Mouse (Mus musculus) left cerebral cortex, adult 8-10 months (tissue): ENCODE measurements at regions not wholly inside any gene's neighbourhood (a gene's known extent, or its start where the extent isn't known, plus 50 kb on each side); places are given as distances from the start of the nearest gene placed in this dataset.
"Not testable (repeated sequence)": the region's sequence is repeated elsewhere in the genome, so short reads cannot be mapped to it uniquely, and the experiment has no call there.

ENCODE experiments used
- DNase-seq, 2 experiments: peaks; one replicate each; pipeline ENCODE4 v3.0.0; 2022; ENCODE audit warnings: low spot score in 2 of 2

GRCm38 (mm10) chr4:10670846-10671428, 203.4 kb upstream of the 2610301B20Rik start:
- DNase-seq, result no peak

GRCm38 (mm10) chr4:10691086-10691485, 183.2 kb upstream of the 2610301B20Rik start:
- no peak for DNase-seq

- no peak for DNase-seq
These were observed 181.4 kb upstream of the 2610301B20Rik start for GRCm38 (mm10) chr4:10692860-10693259.

- DNase-seq, result no peak
These were observed 180.7 kb upstream of the 2610301B20Rik start for GRCm38 (mm10) chr4:10693446-10694105.

- not testable (repeated sequence) for DNase-seq
These were observed 180.1 kb upstream of the 2610301B20Rik start for GRCm38 (mm10) chr4:10694106-10694748.

- DNase-seq, result no peak
These were observed 177.0 kb upstream of the 2610301B20Rik start for GRCm38 (mm10) chr4:10697225-10697836.

- DNase-seq, result no peak
These were observed 175.7 kb upstream of the 2610301B20Rik start for GRCm38 (mm10) chr4:10698637-10699036.

GRCm38 (mm10) chr4:10701479-10701878, 172.8 kb upstream of the 2610301B20Rik start:
- no peak for DNase-seq

GRCm38 (mm10) chr4:10703212-10703611, 171.1 kb upstream of the 2610301B20Rik start:
- no peak for DNase-seq

GRCm38 (mm10) chr4:10707016-10707657, 167.2 kb upstream of the 2610301B20Rik start:
- DNase-seq, result no peak

GRCm38 (mm10) chr4:10707658-10708056, 166.6 kb upstream of the 2610301B20Rik start:
- DNase-seq, result no peak

- no peak for DNase-seq
These were observed 162.3 kb upstream of the 2610301B20Rik start for GRCm38 (mm10) chr4:10711939-10712533.

GRCm38 (mm10) chr4:10723341-10723740, 151.0 kb upstream of the 2610301B20Rik start:
- no peak for DNase-seq

- no peak for DNase-seq
These were observed 146.4 kb upstream of the 2610301B20Rik start for GRCm38 (mm10) chr4:10727894-10728293.

- DNase-seq, result no peak
These were observed 129.1 kb upstream of the 2610301B20Rik start for GRCm38 (mm10) chr4:10745207-10745606.

- DNase-seq, result no peak
These were observed 125.5 kb upstream of the 2610301B20Rik start for GRCm38 (mm10) chr4:10748816-10749215.

GRCm38 (mm10) chr4:10750377-10751062, 123.8 kb upstream of the 2610301B20Rik start:
- not testable (repeated sequence) for DNase-seq

- DNase-seq, result no peak
These were observed 121.1 kb upstream of the 2610301B20Rik start for GRCm38 (mm10) chr4:10753176-10753575.

- no peak for DNase-seq
These were observed 114.8 kb upstream of the 2610301B20Rik start for GRCm38 (mm10) chr4:10759491-10759890.

- no peak for DNase-seq
These were observed 106.6 kb upstream of the 2610301B20Rik start for GRCm38 (mm10) chr4:10767676-10768075.
